Mouse (Mus musculus): ENCODE data around the gene Snx33.
"Not testable (repeated sequence)": the region's sequence is repeated elsewhere in the genome, so short reads cannot be mapped to it uniquely, and the experiment has no call there.

GRCm38 (mm10) chr9:56948699-56949098 is 20.5 kb upstream of the Snx33 start:
- TF ChIP-seq CTCF (conservative IDR thresholded peaks at IDR 0.05; ENCODE audit: low read length); POU5F1 (IDR thresholded peaks at IDR 0.05; ENCODE audit: borderline replicate concordance, low read length): not testable (repeated sequence)
